Mouse (Mus musculus): ENCODE measurements around the gene Hras.

Gene Hras

DNA sequence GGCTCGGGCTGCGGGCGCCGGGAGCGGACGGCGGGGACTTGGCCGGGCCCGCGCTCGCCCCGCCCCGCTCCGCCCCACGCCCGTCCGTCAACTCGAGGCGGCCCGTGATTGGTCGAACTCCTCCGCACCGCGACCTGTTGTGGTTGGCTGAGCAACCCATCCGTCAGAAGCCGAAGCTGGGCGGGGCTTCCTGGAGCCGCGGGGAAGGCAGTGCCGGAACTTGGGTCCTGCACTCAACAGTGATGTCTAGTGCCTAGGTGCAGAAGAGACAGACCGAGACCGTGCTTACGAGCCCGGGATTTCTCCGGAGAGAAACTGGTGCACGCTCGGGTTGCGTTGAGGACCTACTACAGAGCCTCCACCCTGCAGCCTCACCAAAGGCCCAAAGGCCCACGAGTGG lies at the start of gene Hras, which contains the start of gene Lrrc56:
Hras (minus strand) TSS at position 58 of the 400 bp plus-strand sequence.
Lrrc56 (plus strand) TSS at position 210 of the 400 bp plus-strand sequence.
- peak; percentile 97 for DNase-seq

- no peak for DNase-seq
Measured at GRCm38 (mm10) chr7:141231551-141231950, 37.7 kb upstream of the Hras start.

- no peak for DNase-seq
Measured at GRCm38 (mm10) chr7:141231111-141231510, 37.3 kb upstream of the Hras start.

GRCm38 (mm10) chr7:141230570-141230969 lies 36.8 kb upstream of the Hras start:
- DNase-seq: no peak

- DNase-seq: no peak
Measured at GRCm38 (mm10) chr7:141229702-141230101, 35.9 kb upstream of the Hras start.

DNA sequence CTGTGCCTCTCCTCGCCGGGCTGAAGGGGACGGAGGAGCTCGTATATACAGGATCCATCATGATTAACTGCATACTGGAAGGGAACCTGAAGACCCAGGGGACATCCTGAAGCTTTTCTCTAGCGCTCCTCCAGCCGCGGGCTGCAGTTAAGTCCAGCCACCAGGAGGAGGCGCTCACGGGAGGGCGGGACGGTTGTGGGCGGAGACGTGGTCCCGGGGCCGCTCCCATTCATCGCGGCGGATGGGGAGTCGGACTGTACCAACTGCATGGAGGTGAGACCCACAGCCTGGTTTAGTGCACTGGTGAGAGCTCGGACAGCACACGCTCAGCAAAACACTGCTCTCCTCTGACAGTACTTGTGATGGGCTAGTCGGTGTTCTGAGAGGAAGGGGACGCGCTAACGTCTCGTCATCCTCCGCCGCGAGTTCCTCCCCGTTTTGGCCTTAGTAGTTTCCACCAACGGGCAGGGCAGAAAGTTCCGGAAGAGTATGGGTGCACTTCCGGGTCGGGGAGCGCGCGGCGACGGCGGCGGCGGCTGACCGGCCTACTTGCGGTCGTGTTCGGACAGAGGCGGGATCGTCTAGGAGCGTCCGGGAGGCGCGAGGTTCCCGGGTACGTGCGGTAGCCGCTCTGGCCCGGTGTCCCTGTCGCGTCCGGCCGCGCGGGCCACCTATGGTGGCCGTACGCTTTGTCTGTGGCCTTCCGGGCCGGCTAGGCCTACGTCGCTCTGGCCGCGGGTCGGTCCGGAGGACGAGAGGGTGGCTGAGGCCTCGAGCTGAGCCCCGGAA lies 34.7 kb upstream of the Hras start, which contains the start of gene Phrf1:
Phrf1 (plus strand) TSS at position 506 of the 789 bp plus-strand sequence.
- DNase-seq: peak; percentile 77 to 81

GRCm38 (mm10) chr7:141227796-141228195 lies 34.0 kb upstream of the Hras start:
- DNase-seq: no peak

- DNase-seq: no peak
Measured at GRCm38 (mm10) chr7:141226535-141226934, 32.7 kb upstream of the Hras start.

- DNase-seq: no peak
Measured at GRCm38 (mm10) chr7:141222696-141223215, 29.0 kb upstream of the Hras start.

DNA sequence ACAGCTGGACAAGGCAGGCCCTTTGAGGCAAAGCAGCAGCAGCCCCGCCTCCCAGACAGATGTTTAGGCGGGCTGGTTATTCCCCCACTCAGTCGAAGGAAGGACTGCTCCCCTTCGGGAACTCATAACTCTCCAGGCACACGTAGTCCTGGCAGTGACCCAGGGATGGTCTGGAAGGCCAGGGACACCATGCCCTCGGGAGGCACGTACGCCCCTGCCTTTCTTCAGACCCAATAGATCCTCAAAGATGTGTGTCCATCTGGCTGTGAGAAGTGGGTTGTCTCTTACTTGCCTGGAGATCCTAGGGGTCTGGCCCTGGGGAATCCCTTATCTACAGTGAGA lies 28.3 kb upstream of the Hras start:
- no peak for DNase-seq

- peak; percentile 83 to 88 for DNase-seq
Measured at GRCm38 (mm10) chr7:141221249-141222125, 27.7 kb upstream of the Hras start.

GRCm38 (mm10) chr7:141220377-141220776 lies 26.6 kb upstream of the Hras start:
- DNase-seq: no peak

GRCm38 (mm10) chr7:141219558-141220099 lies 25.8 kb upstream of the Hras start:
- DNase-seq: no peak

GRCm38 (mm10) chr7:141218557-141219133 lies 24.8 kb upstream of the Hras start:
- no peak for DNase-seq

- DNase-seq: no peak
Measured at GRCm38 (mm10) chr7:141218141-141218540, 24.3 kb upstream of the Hras start.

DNA sequence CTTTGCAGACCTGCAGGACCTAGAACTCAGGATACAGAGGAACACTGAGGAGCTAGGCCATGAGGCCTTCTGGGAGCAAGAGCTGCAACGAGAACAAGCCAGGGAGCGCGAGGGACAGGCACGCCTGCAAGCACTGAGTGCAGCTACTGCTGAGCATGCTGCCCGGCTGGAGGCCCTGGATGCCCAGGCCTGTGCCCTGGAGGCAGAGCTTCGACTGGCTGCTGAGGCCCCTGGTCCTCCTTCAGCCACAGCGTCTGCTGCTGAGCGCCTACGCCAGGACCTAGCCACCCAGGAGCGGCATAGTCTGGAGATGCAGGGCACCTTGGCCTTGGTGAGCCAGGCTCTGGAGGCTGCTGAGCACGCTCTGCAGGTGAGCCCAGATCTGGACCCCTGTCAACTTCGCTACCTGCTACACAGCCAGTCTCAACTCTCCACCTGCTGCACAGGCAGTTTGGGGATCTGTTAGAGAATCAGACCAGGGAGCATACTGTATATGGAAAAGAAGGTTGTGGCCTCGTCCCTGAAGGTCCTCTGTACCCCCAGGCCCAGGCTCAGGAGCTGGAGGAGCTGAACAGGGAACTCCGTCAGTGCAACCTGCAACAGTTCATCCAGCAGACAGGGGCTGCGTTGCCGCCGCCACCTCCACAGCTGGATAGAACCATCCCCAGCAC lies 23.7 kb upstream of the Hras start:
- DNase-seq: no peak

DNA sequence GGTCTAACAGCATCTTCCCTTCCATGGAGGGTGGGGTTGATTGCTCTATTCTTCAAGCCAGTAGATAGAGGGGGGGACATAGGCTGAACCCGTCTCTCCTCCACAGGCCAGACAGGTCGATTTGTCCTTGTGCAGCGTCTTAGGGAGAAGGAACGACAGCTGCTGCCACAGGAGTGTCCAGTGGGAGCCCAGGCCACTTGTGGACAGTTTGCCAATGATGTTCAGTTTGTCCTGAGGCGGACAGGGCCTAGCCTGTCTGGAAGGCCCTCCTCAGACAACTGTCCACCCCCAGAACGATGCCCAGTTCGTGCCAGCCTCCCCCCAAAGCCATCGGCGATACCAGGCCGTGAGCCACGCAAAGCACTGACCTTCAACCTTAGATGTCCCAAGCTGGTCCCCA lies 23.1 kb upstream of the Hras start:
- no peak for DNase-seq

DNA sequence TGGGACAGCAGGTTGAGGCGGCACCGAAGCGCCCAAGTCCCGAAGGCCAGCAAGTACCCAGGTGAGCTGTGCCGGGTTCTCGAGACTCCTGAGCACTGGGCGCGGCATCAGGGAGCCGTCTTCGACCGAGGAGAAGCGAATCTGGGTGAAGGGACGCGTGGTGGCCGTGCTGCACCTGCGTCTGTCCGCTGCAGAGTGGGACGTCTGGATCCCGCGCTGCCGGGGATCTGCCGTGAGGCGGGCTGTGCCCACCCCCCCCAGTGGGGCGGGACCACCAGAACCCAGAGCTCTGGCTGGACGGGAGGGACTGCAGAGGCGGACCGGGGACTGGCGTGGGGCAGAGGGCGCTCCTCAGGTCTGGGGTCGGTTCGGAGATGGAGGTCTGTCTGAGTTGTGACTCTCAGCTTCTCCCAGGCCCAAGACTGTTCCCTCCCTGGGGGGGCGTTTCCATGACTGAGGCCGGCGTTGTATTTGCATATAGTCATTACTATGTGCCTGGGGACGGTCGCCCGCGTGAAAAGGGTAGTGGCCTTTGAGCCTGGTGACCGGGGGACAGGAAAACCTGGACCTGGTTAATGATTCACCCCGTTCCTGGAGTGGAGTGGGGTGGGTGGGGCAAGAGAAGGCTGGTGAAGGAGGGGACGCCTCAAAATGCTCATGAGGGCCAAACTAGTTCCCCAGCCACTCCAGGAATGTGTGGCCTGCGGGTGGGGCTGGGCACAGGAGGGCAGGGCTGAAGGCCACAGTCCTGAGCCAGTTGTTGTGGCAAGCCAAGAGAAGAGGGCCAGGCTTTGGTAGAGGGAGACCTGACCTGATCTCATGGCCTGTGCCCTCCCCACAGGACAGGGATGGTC lies 22.3 kb upstream of the Hras start:
- peak; percentile 30 to 60 for DNase-seq

DNA sequence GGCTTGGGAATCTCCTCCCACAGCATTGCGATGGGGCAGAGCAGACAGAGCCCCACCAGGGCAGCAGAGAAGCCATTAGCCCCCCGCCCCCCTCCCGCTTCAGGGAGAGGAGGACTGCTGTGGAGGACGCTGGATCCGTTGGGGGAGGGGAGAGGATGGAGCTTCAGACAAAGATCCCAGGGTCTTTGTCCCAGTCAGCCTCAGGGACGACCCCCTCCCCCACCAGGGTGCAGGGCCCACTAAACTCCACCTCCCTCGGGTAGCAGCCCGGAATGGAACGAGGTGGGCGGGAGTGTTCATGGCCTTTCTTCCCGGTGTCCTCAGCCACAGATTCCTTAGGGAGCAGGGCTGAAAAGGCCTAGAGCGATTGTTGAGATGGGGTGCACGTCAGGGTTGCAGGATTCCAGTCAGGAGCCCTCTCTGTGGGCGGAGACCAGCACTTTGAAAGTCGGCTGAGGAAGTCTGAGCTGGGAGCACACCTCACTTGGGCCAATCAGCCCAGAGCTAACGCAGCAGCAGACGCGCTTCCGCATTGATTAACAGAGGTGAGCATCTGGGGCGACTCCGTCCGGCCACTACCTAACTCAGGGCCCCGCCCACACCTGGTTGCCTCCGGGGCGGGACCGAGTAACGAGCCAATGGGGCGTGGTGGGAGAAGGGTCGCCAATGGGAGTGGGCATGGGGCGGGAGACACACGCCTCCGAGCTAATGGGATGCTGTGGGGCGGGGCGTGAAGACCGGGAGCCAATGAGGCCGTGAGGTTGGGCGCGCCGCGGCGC lies 21.5 kb upstream of the Hras start, which contains the start of gene Rassf7:
Rassf7 (plus strand) TSS at position 760 of the 779 bp plus-strand sequence.
- DNase-seq: peak; percentile 96 to 97

DNA sequence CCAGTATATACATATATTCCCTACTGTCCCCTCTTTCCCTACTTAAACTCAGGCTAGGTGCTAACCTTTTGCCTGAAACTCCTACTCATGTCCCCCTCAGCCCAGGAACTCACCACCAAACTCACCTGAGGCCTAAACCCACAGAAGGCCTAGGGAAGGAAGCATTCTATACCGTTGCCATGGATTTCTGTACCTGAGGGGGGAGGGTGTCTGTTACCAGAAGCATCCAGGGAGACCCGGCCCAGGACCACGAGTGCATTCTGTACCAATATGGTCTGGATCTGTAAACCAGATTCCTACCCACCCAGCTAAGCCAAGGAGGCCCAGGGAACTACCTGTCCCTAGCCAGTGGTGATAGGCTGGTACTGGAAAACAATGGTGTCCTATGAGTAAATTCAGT lies 20.5 kb upstream of the Hras start:
- no peak for DNase-seq

Data from thymus, adult 18-20 months (tissue).